Mouse (Mus musculus): ENCODE results near the gene Lsm3.

Lsm3 gene

DNA sequence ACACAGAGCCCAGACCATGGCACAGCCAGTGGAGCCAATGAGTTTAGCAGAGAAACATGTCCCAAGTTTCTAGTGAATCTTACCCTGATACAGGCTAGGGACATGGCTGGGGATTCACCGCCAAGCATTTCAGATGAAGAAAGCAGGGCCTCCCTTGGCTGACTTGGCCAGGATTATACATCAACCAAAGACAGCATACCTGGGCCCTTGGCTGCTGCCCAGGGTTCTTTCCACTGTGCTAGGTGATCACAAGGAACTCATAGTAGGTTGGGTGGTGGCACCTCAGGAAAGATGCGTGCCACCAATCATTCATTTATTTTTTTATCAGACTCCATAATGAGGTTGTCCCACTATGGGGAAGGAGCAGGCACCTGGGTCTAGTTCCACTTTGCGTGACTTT, 44.5 kb downstream of the Lsm3 start:
- no peak for DNase-seq

DNA sequence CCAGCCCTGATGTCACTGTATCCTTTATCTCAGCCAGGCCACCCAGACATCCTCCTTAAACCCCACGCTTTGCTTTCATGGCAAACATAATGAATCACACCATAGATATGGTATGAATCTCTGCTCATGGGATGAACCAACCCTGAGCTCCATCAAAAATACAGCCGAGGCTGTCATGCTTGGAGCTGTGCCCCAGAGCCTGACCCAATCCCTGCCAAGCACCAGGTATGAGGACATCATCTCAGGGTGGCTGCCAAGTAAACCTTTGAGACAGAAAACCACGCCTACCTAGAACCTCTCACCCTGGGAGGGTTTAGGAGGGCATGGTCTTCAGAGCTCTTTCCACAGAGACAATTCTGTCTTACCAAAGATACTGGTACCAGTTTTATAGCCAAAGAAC, 47.3 kb downstream of the Lsm3 start:
- DNase-seq, result no peak

DNA sequence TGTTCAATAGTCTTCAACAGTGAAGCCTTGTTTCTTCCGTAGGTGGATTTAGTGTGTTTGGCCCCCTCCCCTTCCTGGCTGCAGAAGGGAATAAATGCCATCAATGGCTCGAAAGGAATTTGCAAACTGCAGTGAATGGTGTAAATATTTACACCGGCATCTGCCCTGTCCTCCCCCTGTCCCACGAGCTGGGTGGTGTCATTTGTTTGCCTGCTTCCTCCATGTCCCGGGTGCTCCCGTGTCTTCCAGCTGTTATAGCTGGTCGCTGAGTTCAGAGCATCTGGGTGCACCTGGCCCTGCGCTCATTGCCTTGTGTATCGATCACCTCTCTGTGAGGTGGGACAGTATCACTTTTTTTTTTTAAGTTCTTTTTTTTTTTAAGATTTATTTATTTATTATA, 50.7 kb downstream of the Lsm3 start:
- no peak for DNase-seq
